Mouse (Mus musculus) hindbrain, embryonic 15.5 days (tissue): Measurements from ENCODE around the gene Moxd1. TPM values are rescaled to one million over a fixed set of nuclear protein-coding genes. Genes with fewer than 3 reads are reported as not detected.

ENCODE experiments used
- ATAC-seq: fragments of 200-750 bp; cut with Nextera tagmentation; 2 replicates; pipeline ENCODE4 v1.8.0; 2017; ENCODE audit warnings: low read depth, moderate number of reproducible peaks, moderate TSS enrichment; ENCODE audit not compliant: low FRiP score
- H3K27ac ChIP-seq: fragments of 300-500 bp; sonication (generic); replicated peaks from 2 replicates; pipeline ENCODE4 v1.5.1; 2015; ENCODE audit warnings: mild to moderate bottlenecking, inconsistent platforms
- H3K27me3 ChIP-seq: fragments of 300-500 bp; sonication (generic); 2 replicates; pipeline ENCODE4 v1.6.1; 2015; ENCODE audit warnings: control low read depth, inconsistent platforms
- H3K36me3 ChIP-seq: fragments of 300-500 bp; sonication (generic); 2 replicates; pipeline ENCODE4 v1.6.1; 2015; ENCODE audit warnings: control low read depth, inconsistent platforms
- H3K4me1 ChIP-seq: fragments of 300-500 bp; sonication (generic); replicated peaks from 2 replicates; pipeline ENCODE4 v1.6.1; 2015; ENCODE audit warnings: control low read depth, inconsistent platforms
- H3K4me2 ChIP-seq: fragments of 300-500 bp; sonication (generic); 2 replicates; pipeline ENCODE4 v1.6.1; 2015; ENCODE audit warnings: moderate library complexity, mild to moderate bottlenecking, inconsistent platforms
- H3K4me3 ChIP-seq: fragments of 300-500 bp; sonication (generic); 2 replicates; pipeline ENCODE4 v1.5.1; 2015; ENCODE audit warnings: mild to moderate bottlenecking, inconsistent platforms
- H3K9ac ChIP-seq: fragments of 300-500 bp; sonication (generic); 2 replicates; pipeline ENCODE4 v1.6.1; 2015; ENCODE audit warnings: inconsistent platforms
- H3K9me3 ChIP-seq: fragments of 300-500 bp; sonication (generic); 2 replicates; pipeline ENCODE4 v1.6.1; 2016; ENCODE audit warnings: control low read depth, inconsistent platforms
- WGBS: fragments of 180-500 bp; shearing (Covaris S2); methylation state at CpG from one replicate; pipeline ENCODE4 v1.1.7; 2015; 5-methylcytosine and 5-hydroxymethylcytosine counted together
- polyA plus RNA-seq: library from polyadenylated mRNA; unstranded; fragments of >200 nt; fragmentation: Nextera tagmentation; extraction: Ambion mirVana; gene quantifications from 2 replicates; pipeline ENCODE4 v1.2.1, GENCODE M21; 2015

The Moxd1 gene
- polyA plus RNA-seq = 6.8 TPM in 2 replicates

DNA sequence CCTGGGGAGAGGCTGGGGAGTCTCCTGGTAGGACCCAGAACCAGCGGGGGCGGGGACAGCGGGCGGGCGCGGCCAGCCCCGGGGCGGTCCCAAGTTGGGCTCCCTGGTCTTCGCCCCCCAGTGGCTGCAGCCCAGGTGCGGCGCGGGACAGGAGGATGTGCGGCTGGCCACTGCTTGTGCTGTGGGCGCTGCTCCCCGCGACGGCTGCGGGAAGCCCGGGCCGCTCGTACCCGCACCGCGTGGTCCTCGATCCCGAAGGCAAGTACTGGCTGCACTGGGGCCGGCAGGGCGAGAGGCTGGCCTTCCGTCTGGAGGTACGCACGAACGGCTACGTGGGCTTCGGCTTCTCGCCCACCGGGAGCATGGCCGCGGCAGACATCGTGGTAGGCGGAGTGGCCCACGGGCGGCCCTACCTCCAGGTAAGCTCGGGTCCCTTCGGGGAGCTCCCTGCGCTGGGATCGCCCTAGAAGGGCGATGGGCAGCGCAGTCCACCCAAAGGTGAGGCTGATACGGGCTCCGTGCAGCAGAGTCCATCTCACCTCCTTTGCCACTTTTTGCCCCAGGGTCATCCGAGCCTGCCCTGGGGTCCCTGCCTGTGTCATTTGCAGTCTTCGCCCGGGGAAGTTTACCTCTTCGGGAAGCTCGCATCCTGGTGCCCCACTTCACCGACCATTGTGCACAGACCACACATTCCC is at the start of gene Moxd1:
Moxd1 (plus strand) TSS at position 69 of the 695 bp plus-strand sequence.
- H3K9me3 ChIP-seq = no peaks in the 10 kb centered on the region
- 1% methylated on average over 56 of the region's 56 CpGs for WGBS
- H3K27me3 ChIP-seq = peaks cover 27% of the 10 kb centered on the region
- peak within 1 kb of the TSS; percentile 49 for H3K4me3 ChIP-seq
- H3K36me3 ChIP-seq = no peaks in the 10 kb centered on the region
- ATAC-seq = peak; percentile 80
- H3K4me1 ChIP-seq = peaks cover 14% of the 10 kb centered on the region
- peak within 1 kb of the TSS; percentile 91 for H3K4me2 ChIP-seq
- peak within 1 kb of the TSS; percentile 43 for H3K9ac ChIP-seq
- no peak within 1 kb of the TSS for H3K27ac ChIP-seq

DNA sequence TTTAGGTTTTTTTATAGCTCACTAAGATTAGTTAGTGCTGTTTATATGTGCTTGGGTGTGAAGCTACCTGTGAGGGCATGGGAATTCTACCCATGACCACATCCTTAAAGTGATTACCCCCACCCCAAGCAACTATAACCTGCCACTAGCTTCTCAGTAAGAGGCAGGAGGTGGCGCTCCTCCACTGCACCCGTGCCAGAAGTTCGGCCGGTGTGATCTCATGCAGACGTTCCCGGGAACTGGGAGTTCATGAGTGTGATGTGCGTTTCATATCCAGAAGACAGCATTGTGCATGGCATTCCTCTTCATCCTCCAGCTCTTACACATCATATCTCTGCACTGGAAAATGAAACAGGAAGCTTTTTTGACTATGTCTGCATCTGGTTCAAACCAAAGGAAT is 32.9 kb upstream of the Moxd1 start:
- WGBS = 53% methylated on average over 7 of the region's 7 CpGs
- no peak for ATAC-seq

DNA sequence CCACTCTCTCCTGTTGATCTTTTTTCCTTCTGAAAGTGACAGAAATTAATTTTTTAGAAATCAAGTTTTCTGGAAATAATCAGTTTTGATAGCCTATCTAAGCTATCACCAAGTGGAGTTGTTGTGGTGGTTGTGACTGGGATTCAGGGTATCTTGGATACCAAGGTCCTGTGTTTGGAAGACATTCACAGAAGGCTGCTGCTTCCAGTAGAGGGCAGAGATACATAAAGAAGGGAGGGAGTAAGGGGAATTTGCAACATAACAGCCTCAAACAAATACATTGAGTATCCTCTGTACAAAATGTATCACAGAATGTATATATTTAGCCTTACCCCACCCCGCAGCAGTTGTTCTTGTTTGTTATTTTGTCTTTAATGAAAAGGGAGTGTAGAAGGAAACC is 31.3 kb upstream of the Moxd1 start:
- Histone ChIP-seq H3K27me3 (no peaks in the 10 kb centered on the region), H3K4me2 (no peak overlapping the region), H3K27ac (no peak overlapping the region), H3K9me3 (no peaks in the 10 kb centered on the region; the same call in 1 of the 2 replicates), H3K4me3 (no peak overlapping the region), H3K9ac (no peak overlapping the region), H3K4me1 (no peaks in the 10 kb centered on the region), H3K36me3 (peaks cover 16% of the 10 kb centered on the region; the same call in 1 of the 2 replicates)
- WGBS = 61% methylated on average over 1 of the region's 1 CpGs
- peak; percentile 75; the same call in 1 of the 2 replicates for ATAC-seq

More for the DNA sequence above, 32.9 kb upstream of the Moxd1 start:
- H3K4me1 ChIP-seq = no peaks in the 10 kb centered on the region
- no peaks in the 10 kb centered on the region for H3K9me3 ChIP-seq
- H3K27me3 ChIP-seq = no peaks in the 10 kb centered on the region
- H3K4me2 ChIP-seq = no peak overlapping the region
- H3K4me3 ChIP-seq = no peak overlapping the region
- H3K27ac ChIP-seq = no peak overlapping the region
- peaks cover 32% of the 10 kb centered on the region for H3K36me3 ChIP-seq
- H3K9ac ChIP-seq = no peak overlapping the region

DNA sequence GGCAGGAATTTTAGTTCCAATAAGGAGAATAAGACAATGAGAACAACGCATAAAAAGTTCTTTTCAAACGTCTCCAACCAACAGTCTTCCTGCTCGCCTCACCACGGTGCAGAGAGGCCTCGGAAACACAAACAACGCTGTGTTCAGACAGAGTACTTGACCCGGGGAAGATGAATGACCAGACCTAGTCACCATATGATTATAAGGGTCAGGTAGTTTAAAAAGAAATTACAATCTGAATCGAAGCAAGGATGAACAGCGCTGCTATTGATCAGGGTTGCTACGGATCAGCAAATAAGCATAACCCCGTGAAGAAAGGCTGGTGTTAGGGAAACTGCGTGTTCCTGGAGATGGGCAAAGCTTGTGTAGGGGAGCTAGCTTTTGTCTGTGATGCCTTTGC is 24.0 kb upstream of the Moxd1 start:
- WGBS = 14% methylated on average over 12 of the region's 12 CpGs

DNA sequence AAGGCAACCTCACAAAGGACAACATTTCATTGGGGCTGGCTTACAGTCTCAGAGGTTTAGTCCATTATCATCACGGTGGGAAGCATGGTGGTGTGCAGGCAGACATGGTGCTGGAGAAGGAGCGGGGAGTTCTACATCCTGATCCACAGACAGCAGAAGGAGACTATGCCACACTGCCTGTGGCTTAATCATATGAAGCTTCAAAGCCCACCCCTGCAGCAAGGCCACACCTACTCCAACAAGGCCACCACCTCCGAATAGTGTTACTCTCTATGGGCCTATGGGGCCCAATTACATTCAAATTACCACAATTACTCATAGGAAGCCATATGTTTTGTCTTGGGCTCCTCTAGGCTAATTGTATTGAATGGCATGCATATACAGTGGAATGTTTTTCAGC is 23.2 kb upstream of the Moxd1 start:
- no peak overlapping the region for H3K4me3 ChIP-seq
- no peaks in the 10 kb centered on the region for H3K4me1 ChIP-seq
- H3K4me2 ChIP-seq = no peak overlapping the region
- no peaks in the 10 kb centered on the region for H3K27me3 ChIP-seq
- H3K36me3 ChIP-seq = no peaks in the 10 kb centered on the region
- 42% methylated on average over 3 of the region's 3 CpGs for WGBS
- no peak overlapping the region for H3K27ac ChIP-seq
- H3K9me3 ChIP-seq = no peaks in the 10 kb centered on the region; the same call in 1 of the 2 replicates
- no peak overlapping the region for H3K9ac ChIP-seq
- no peak for ATAC-seq

More for the DNA sequence above, 24.0 kb upstream of the Moxd1 start:
- Histone ChIP-seq H3K9me3 (no peaks in the 10 kb centered on the region; the same call in 1 of the 2 replicates), H3K27ac (no peak overlapping the region), H3K36me3 (no peaks in the 10 kb centered on the region), H3K4me3 (no peak overlapping the region), H3K9ac (no peak overlapping the region), H3K4me2 (peak overlapping the region; percentile 24), H3K27me3 (no peaks in the 10 kb centered on the region), H3K4me1 (no peaks in the 10 kb centered on the region)
- no peak for ATAC-seq

DNA sequence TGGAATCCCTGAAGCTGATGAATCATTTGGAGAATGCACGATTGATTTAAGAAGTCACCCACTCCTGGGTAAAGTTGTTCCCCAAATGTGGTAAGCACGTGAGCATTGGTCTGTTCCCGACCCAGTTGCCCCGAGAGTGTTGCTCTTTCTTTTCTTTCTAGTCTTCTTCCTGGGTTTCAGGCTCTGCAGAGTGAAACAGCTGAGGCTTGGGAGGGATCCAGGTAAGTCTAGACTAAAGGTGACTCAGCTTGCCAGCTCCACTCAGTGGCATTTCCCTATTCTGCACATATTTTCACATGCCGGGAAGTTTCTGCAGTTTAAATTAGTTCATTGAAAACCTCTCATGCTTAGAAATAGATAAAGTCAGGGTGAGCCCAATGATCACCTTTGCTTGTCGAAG is 13.2 kb upstream of the Moxd1 start:
- Histone ChIP-seq H3K27ac (no peak overlapping the region), H3K4me2 (no peak overlapping the region), H3K4me1 (no peaks in the 10 kb centered on the region), H3K9me3 (no peaks in the 10 kb centered on the region), H3K4me3 (no peak overlapping the region), H3K9ac (no peak overlapping the region), H3K36me3 (no peaks in the 10 kb centered on the region), H3K27me3 (no peaks in the 10 kb centered on the region)
- WGBS = 91% methylated on average over 6 of the region's 6 CpGs
- ATAC-seq = no peak

DNA sequence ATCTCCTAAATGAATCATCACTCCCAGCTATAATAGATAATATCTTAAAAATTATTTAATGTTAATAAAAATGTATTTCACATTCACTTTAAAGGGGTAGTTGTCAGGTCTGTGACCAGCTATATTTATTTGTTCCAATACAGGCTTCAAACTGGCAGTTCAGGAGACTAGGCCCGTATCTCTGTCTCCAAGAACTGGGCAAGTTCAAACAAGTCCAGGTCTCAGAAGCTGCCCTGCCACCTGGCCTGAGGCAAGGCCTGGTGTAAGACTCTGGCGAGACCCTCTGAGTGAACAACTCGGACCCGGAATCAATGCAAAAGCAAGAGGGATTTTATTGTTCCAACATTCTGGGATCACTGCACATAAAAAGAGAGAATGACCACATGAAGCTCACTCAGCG is 10.0 kb upstream of the Moxd1 start:
- no peaks in the 10 kb centered on the region for H3K4me1 ChIP-seq
- 68% methylated on average over 5 of the region's 5 CpGs for WGBS
- H3K27me3 ChIP-seq = no peaks in the 10 kb centered on the region
- no peaks in the 10 kb centered on the region for H3K9me3 ChIP-seq
- no peak for ATAC-seq
- H3K36me3 ChIP-seq = no peaks in the 10 kb centered on the region
- no peak overlapping the region for H3K9ac ChIP-seq
- no peak overlapping the region for H3K4me3 ChIP-seq
- no peak overlapping the region for H3K4me2 ChIP-seq
- H3K27ac ChIP-seq = no peak overlapping the region

DNA sequence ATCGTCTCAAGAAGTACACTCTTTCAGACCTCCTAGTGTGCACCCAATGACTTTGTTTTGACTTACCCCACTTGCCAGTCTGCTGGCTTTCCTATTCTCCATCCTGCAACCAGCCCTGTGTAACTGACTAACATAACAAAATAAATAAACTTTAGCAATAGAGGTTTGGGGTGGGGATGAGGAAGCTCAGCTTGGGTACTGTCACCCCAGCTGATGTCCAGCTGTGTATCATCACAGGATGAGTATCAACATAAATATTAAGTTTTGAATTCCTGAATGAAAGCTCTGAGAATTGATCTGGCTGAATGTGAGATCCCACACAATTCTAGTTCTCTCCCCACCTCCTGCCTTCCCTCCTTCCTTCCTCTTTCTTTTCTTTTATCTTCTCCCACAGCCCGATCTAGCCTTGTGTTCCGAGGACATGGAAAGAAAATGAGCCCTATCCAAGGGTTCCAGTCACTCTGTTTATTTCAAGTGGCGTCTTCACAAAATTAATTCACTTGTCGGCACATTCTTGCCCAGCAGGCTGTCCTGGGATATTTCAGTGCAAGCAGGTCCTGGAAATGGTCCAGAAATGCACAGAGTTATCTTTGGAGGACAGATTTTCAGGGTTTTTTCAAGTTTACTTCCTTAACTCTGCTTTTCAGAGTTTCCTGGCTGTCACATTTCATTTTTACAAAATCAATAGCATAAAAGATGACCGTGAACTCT is 5.6 kb upstream of the Moxd1 start:
- no peaks in the 10 kb centered on the region for H3K9me3 ChIP-seq
- 43% methylated on average over 6 of the region's 6 CpGs for WGBS
- no peak for ATAC-seq
- H3K27ac ChIP-seq = no peak overlapping the region
- no peak overlapping the region for H3K4me3 ChIP-seq
- H3K4me2 ChIP-seq = no peak overlapping the region
- H3K4me1 ChIP-seq = 0 out of 2 replicates have a peak, but pooled peaks cover under 1% of the 10 kb centered on the region
- peaks cover 10% of the 10 kb centered on the region for H3K27me3 ChIP-seq
- H3K9ac ChIP-seq = no peak overlapping the region
- H3K36me3 ChIP-seq = no peaks in the 10 kb centered on the region

DNA sequence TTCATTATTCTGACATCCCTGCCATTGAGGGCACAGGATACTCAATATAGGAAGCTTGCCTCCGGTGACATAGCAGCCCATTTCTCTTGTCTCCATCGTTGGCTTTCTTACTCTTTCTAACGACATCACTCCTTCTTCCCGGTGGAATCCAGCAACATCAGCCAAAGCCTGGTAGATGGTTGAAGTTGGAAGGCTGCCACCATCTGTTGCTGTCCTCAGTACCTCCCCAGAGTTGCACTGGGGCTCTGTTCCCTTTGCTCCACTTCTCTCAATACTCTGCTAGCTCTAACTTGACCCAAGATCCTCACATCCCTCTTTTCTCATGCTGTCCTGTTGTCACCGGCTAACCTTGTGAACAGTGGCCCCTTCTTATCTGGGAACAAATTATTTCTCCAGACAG is 2.4 kb upstream of the Moxd1 start:
- no peak overlapping the region for H3K27ac ChIP-seq
- peaks cover 12% of the 10 kb centered on the region for H3K4me1 ChIP-seq
- no peak overlapping the region for H3K4me2 ChIP-seq
- no peak for ATAC-seq
- 78% methylated on average over 5 of the region's 5 CpGs for WGBS
- H3K9ac ChIP-seq = no peak overlapping the region
- H3K27me3 ChIP-seq = peaks cover 27% of the 10 kb centered on the region
- no peaks in the 10 kb centered on the region for H3K9me3 ChIP-seq
- no peaks in the 10 kb centered on the region for H3K36me3 ChIP-seq
- no peak overlapping the region for H3K4me3 ChIP-seq

DNA sequence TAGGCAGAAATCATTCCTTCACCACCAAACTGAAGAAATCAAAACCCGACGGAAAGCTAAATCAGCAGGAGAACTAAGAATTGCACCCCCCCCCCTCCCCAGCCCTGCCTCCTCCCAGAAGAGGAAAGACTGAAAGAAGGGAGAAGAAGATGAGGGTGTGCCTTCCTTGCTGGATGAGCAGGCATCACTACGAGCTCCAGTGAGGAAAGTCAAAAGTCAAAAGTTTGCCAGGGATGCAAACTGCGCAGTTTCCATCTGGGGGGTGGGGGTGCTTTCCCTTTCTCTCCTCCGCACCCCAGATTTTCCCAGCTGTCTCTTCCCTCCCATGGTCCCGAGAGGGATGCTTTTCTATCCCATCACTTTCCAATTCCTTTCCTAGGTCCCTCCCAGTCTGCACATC is 406 bp upstream of the Moxd1 start:
- no peak for ATAC-seq
- peak overlapping the region; percentile 91 for H3K4me2 ChIP-seq
- peaks cover 12% of the 10 kb centered on the region for H3K4me1 ChIP-seq
- no peak overlapping the region for H3K27ac ChIP-seq
- peak overlapping the region; percentile 49 for H3K4me3 ChIP-seq
- H3K27me3 ChIP-seq = peaks cover 27% of the 10 kb centered on the region
- H3K36me3 ChIP-seq = no peaks in the 10 kb centered on the region
- WGBS = 13% methylated on average over 6 of the region's 6 CpGs
- no peak overlapping the region for H3K9ac ChIP-seq
- no peaks in the 10 kb centered on the region for H3K9me3 ChIP-seq

DNA sequence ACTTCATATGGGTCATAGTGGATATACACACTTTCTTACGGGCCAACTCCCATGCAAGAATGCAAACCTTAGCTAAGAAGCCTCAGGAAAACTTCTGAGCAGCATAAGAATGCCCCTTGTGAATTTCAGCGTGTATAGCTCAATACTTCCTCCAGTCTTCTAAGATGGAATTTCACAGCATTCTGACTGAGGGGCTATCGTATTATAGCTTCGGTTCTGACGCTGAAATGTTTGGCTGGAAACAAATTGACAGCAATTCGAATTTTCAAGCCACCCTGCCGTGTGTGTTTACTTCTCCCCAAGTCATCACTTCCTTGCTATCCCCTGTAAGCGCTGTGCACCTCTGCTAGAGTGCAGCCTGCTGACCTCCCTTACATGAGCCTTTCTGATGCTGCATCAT is 1.3 kb downstream of the Moxd1 start:
- H3K27me3 ChIP-seq = peaks cover 27% of the 10 kb centered on the region
- H3K9me3 ChIP-seq = no peaks in the 10 kb centered on the region
- H3K36me3 ChIP-seq = no peaks in the 10 kb centered on the region
- H3K9ac ChIP-seq = no peak overlapping the region
- no peak overlapping the region for H3K4me2 ChIP-seq
- no peak overlapping the region for H3K4me3 ChIP-seq
- peaks cover 18% of the 10 kb centered on the region for H3K4me1 ChIP-seq
- no peak overlapping the region for H3K27ac ChIP-seq
- 20% methylated on average over 8 of the region's 8 CpGs for WGBS
- ATAC-seq = no peak

DNA sequence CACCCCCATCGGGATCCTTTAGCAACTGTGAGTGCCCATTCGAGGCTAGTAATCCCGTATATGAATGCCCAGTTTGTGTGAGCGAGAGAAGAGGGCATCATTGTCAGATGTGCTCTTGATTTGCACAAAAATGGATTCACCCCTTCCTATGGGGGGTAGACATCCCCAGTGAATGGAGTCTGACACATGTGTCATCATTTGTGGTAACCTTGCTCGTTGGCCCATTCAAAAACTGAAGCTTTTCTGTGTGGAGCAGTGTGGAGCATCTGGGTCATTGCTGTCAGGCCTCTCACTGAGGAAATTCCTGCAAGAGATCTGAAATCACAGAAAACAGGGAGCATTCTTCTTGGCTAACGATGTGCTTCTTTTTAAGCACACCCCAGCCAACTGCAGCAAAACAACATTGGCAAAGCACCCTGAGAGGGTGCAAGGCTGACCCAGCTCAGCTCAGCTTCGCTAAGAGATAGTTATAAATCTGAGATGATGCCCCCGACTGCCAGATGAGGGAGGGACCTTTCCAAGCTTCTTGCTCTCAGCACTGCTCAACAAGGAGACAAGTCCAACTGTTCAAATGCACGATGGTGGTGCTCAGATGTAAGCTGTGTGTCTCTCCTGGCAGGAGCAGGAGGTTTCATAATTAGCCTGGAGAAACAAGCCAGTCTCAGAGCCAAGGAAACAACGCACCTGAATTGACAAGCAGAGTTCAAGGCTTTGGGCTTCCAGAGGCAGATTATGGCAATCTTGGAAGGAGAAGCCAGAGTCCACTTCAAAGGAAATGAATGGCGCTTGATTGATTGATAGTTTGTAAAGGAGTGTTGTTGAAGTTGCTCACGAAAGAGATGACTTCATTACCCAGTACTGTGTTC is 5.2 kb downstream of the Moxd1 start:
- no peak for ATAC-seq
- no peak overlapping the region for H3K4me2 ChIP-seq

More for the DNA sequence above, 5.2 kb downstream of the Moxd1 start:
- Histone ChIP-seq H3K27ac (no peak overlapping the region), H3K27me3 (peaks cover 9% of the 10 kb centered on the region), H3K9ac (no peak overlapping the region), H3K36me3 (no peaks in the 10 kb centered on the region), H3K9me3 (no peaks in the 10 kb centered on the region), H3K4me3 (no peak overlapping the region), H3K4me1 (peaks cover 9% of the 10 kb centered on the region)
- WGBS = 33% methylated on average over 12 of the region's 12 CpGs
